Mouse (Mus musculus): ENCODE data around the gene Agbl4. TPM values are rescaled to one million over a fixed set of nuclear protein-coding genes. Genes with fewer than 3 reads are reported as not detected.
"Not testable (repeated sequence)": the region's sequence is repeated elsewhere in the genome, so short reads cannot be mapped to it uniquely, and the experiment has no call there.

The Agbl4 gene
- total RNA-seq, 1 experiment from 2014 or later, result 1.2 TPM

GRCm38 (mm10) chr4:110921013-110921412 lies 523.6 kb downstream of the Agbl4 start:
- DNase-seq, result no peak

- DNase-seq, result no peak
Measured at GRCm38 (mm10) chr4:111001641-111002040, 604.2 kb downstream of the Agbl4 start.

- DNase-seq, result no peak
Measured at GRCm38 (mm10) chr4:111004719-111005479, 607.4 kb downstream of the Agbl4 start.

- no peak for DNase-seq
Measured at GRCm38 (mm10) chr4:111019376-111019775, 621.9 kb downstream of the Agbl4 start.

- no peak for DNase-seq
Measured at GRCm38 (mm10) chr4:111067330-111067729, 669.9 kb downstream of the Agbl4 start.

- no peak for DNase-seq
Measured at GRCm38 (mm10) chr4:111073738-111074497, 676.5 kb downstream of the Agbl4 start.

GRCm38 (mm10) chr4:111074701-111075154 lies 677.3 kb downstream of the Agbl4 start:
- DNase-seq, result no peak

- DNase-seq, result no peak
Measured at GRCm38 (mm10) chr4:111077810-111078209, 680.3 kb downstream of the Agbl4 start.

GRCm38 (mm10) chr4:111085330-111085729 lies 687.9 kb downstream of the Agbl4 start:
- no peak for DNase-seq

GRCm38 (mm10) chr4:111136217-111137147 lies 739.0 kb downstream of the Agbl4 start:
- no peak for DNase-seq

GRCm38 (mm10) chr4:111147748-111148147 lies 750.3 kb downstream of the Agbl4 start:
- no peak for DNase-seq

GRCm38 (mm10) chr4:111155859-111156258 lies 758.4 kb downstream of the Agbl4 start:
- DNase-seq, result no peak

GRCm38 (mm10) chr4:111181478-111181877 lies 784.0 kb downstream of the Agbl4 start:
- DNase-seq, result no peak

GRCm38 (mm10) chr4:111200100-111200499 lies 802.6 kb downstream of the Agbl4 start:
- DNase-seq, result no peak

- DNase-seq, result no peak
Measured at GRCm38 (mm10) chr4:111215191-111215762, 817.8 kb downstream of the Agbl4 start.

- not testable (repeated sequence) for DNase-seq
Measured at GRCm38 (mm10) chr4:111219030-111219429, 821.6 kb downstream of the Agbl4 start.

- not testable (repeated sequence) for DNase-seq
Measured at GRCm38 (mm10) chr4:111219543-111219942, 822.1 kb downstream of the Agbl4 start.

GRCm38 (mm10) chr4:111233849-111234248 lies 836.4 kb downstream of the Agbl4 start:
- no peak for DNase-seq

- DNase-seq, result no peak
Measured at GRCm38 (mm10) chr4:111251917-111252316, 854.5 kb downstream of the Agbl4 start.

- peak; percentile 41 for DNase-seq
Measured at GRCm38 (mm10) chr4:111255499-111255898, 858.0 kb downstream of the Agbl4 start.

GRCm38 (mm10) chr4:111256931-111257330 lies 859.5 kb downstream of the Agbl4 start:
- no peak for DNase-seq

- DNase-seq, result no peak
Measured at GRCm38 (mm10) chr4:111280936-111281335, 883.5 kb downstream of the Agbl4 start.
